In the genomic region with DNA sequence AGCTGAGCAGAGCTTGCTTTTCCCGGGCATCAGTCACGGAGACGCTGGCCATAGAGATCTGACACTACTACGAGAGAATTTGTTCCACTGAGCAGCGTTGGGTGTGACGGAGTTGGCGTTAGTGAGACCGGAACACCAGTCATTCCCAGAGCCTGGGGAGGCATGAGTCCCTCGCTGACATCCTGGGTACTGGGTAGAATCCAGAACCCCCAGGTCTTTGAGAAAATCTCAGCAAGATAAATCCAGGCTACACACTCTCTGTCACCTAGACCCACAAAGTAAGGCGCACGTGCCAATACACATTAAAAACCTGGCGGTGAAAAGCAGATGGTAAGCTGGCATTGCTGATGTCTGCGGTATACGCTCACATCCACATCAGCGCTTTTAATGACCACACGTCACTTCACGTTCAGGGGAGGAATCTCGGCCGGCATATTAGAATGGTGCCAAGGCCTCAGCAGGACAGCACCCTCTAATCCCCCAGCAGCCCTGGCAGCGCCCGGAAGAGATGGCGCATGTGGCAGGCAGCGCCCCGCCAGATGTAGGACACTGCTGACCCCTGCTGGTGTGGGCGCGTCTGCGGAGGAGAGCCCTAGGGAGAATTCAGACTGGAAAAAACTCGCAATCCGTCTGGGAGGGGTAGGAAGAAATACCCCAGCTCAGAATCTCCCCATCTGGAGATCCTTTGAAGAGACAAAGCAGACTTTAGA, we compare ENCODE assay signal across 8 mouse cellular contexts. TPM values are rescaled to one million over a fixed set of nuclear protein-coding genes. Genes with fewer than 3 reads are reported as not detected.
A peak's percentile ranks its signal among the peaks of the same experiment; 100 is the strongest.
DNase-seq lines count a peak whose midpoint lies in the region; ATAC-seq and TF ChIP-seq lines count a peak whose summit lies in the region.

No protein-coding gene starts in this region.

- H3K9me3 ChIP-seq in forebrain, embryonic 11.5 days (ENCODE audit: control insufficient read depth, low read length), result no peaks in the 10 kb centered on the region
- no peaks in the 10 kb centered on the region for H3K9me3 ChIP-seq in heart, embryonic 15.5 days (replicated peaks)
- H3K9me3 ChIP-seq in liver, embryonic 14.5 days (ENCODE audit: control insufficient read depth, low read length), result no peaks in the 10 kb centered on the region

- no peaks in the 10 kb centered on the region for H3K36me3 ChIP-seq in forebrain, embryonic 11.5 days (ENCODE audit: control insufficient read depth, insufficient read depth, low read length)
- no peaks in the 10 kb centered on the region for H3K36me3 ChIP-seq in heart, embryonic 15.5 days
- no peaks in the 10 kb centered on the region for H3K36me3 ChIP-seq in liver, embryonic 14.5 days (replicated peaks; ENCODE audit: control insufficient read depth, insufficient read depth, low read depth)

- no peak overlapping the region for H3K27ac ChIP-seq in forebrain, embryonic 11.5 days (ENCODE audit: low read depth, low read length)
- H3K27ac ChIP-seq in heart, embryonic 15.5 days, result peak overlapping the region; percentile 32
- H3K27ac ChIP-seq in liver, embryonic 14.5 days, result no peak overlapping the region

- peak overlapping the region; percentile 72 for H3K4me2 ChIP-seq in forebrain, embryonic 11.5 days (ENCODE audit: low read depth, low read length, severe bottlenecking)
- H3K4me2 ChIP-seq in heart, embryonic 15.5 days, result peak overlapping the region; percentile 68
- H3K4me2 ChIP-seq in liver, embryonic 14.5 days (ENCODE audit: low read depth), result peak overlapping the region; percentile 30

- no peak for TF ChIP-seq EP300 in liver, embryonic 14.5 days (IDR thresholded peaks at IDR 0.05; ENCODE audit: low read depth)

- H3K9ac ChIP-seq in forebrain, embryonic 11.5 days (ENCODE audit: low read length), result peak overlapping the region; percentile 20
- peak overlapping the region; percentile 20; the same call in 1 of the 2 replicates for H3K9ac ChIP-seq in heart, embryonic 15.5 days
- H3K9ac ChIP-seq in liver, embryonic 14.5 days (replicated peaks), result no peak overlapping the region

- TF ChIP-seq CTCF in liver, embryonic 14.5 days (IDR thresholded peaks at IDR 0.05; ENCODE audit: low read depth), result peak; percentile 73

- 1% methylated on average over 29 of the region's 29 CpGs for WGBS in forebrain, embryonic 11.5 days
- WGBS in heart, embryonic 15.5 days, result 4% methylated on average over 29 of the region's 29 CpGs
- 11% methylated on average over 29 of the region's 29 CpGs for WGBS in liver, embryonic 14.5 days (ENCODE audit: insufficient replicate concordance)

- peaks cover 15% of the 10 kb centered on the region for H3K4me1 ChIP-seq in forebrain, embryonic 11.5 days (replicated peaks; ENCODE audit: control insufficient read depth, insufficient read depth, low read length)
- H3K4me1 ChIP-seq in heart, embryonic 15.5 days (replicated peaks), result peaks cover 26% of the 10 kb centered on the region
- peaks cover 6 to 7% of the 10 kb centered on the region in 2 experiments for H3K4me1 ChIP-seq in liver, embryonic 14.5 days (replicated peaks; ENCODE audit: control insufficient read depth in 2 of 2, insufficient read depth in 2 of 2, low read length in 1 of 2)

- H3K27me3 ChIP-seq in forebrain, embryonic 11.5 days (ENCODE audit: control insufficient read depth, insufficient read depth, low read length), result peaks cover 7% of the 10 kb centered on the region
- H3K27me3 ChIP-seq in heart, embryonic 15.5 days, result no peaks in the 10 kb centered on the region
- no peaks in the 10 kb centered on the region; the same call in 1 of the 2 replicates for H3K27me3 ChIP-seq in liver, embryonic 14.5 days (ENCODE audit: control insufficient read depth, insufficient read depth, low read length)

- H3K4me3 ChIP-seq in forebrain, embryonic 11.5 days (ENCODE audit: low read depth, low read length), result peak overlapping the region; percentile 29
- H3K4me3 ChIP-seq in heart, embryonic 15.5 days, result peak overlapping the region; percentile 35
- H3K4me3 ChIP-seq in liver, embryonic 14.5 days (ENCODE audit: insufficient read depth in 1 of 2, low read depth in 2 of 2, low read length in 2 of 2), result peak overlapping the region in 1 of 2 experiments; percentile 31; a peak in 2 of 4 replicates

- ATAC-seq in forebrain, embryonic 11.5 days (replicated peaks; ENCODE audit: low FRiP score), result peak; percentile 65
- peak; percentile 65 for ATAC-seq in heart, embryonic 15.5 days (replicated peaks; ENCODE audit: insufficient number of reproducible peaks, insufficient read depth, low FRiP score, low read depth)
- ATAC-seq in liver, embryonic 14.5 days (ENCODE audit: insufficient read depth), result no peak

- peak; percentile 77 to 79 for DNase-seq in left cerebral cortex, adult 18-20 months (ENCODE audit: low spot score in 2 of 2)
- no peak for DNase-seq in left cerebral cortex, adult 11 months (ENCODE audit: low spot score)
- DNase-seq in forebrain, embryonic 11.5 days (ENCODE audit: low spot score), result peak; percentile 87
- peak; percentile 80 for DNase-seq in kidney, postnatal 14 days
- no peak for DNase-seq in liver, embryonic 14.5 days (ENCODE audit: low read depth in 3 of 3, low spot score in 3 of 3)
- DNase-seq in neural tube, embryonic 10.5 days (ENCODE audit: extremely low spot score, low spot score), result peak; percentile 75
- peak; percentile 90 for DNase-seq in testis, postnatal 10 days (ENCODE audit: low spot score)

RNA-seq across cellular contexts. Expression of a gene that starts 20.7 kb away (rescaled TPM):
- total RNA-seq in left cerebral cortex, adult 18-20 months (2021), result 100 to 1,000 TPM; 219 to 238 TPM
- 37.1 and 39.1 TPM in 2 replicates for polyA plus RNA-seq in forebrain, embryonic 11.5 days (2014; fragmentation: Nextera tagmentation; extraction: Ambion mirVana)
- polyA plus RNA-seq in heart, embryonic 15.5 days (2015; fragmentation: Nextera tagmentation; extraction: Ambion mirVana), result 149 and 169 TPM in 2 replicates
- 35.7 and 38.2 TPM in 2 replicates for polyA plus RNA-seq in liver, embryonic 14.5 days (2012; rRNA removed)
- 33.8 and 34.7 TPM in 2 replicates for polyA plus RNA-seq in liver, embryonic 14.5 days (2014; fragmentation: Nextera tagmentation; extraction: Ambion mirVana)

Comparison
In these comparisons a context has a peak if more than half of its experiments do, and no peak if none do; other contexts are left out.
1. DNase-seq: peak in left cerebral cortex, adult 18-20 months (2 of 2), forebrain, embryonic 11.5 days (single experiment), kidney, postnatal 14 days (single experiment), neural tube, embryonic 10.5 days (single experiment) and testis, postnatal 10 days (single experiment); none in left cerebral cortex, adult 11 months (single experiment) and liver, embryonic 14.5 days (0 of 3).
2. Peak in every context shown above with its lines, with median percentiles within 50 percentile points of each other: H3K4me2 ChIP-seq.